Mouse (Mus musculus): ENCODE measurements around the gene Klra1. TPM values are rescaled to one million over a fixed set of nuclear protein-coding genes. Genes with fewer than 3 reads are reported as not detected.
"Not testable (repeated sequence)": the region's sequence is repeated elsewhere in the genome, so short reads cannot be mapped to it uniquely, and the experiment has no call there.

Gene Klra1
- polyA plus RNA-seq (2014; fragmentation: Nextera tagmentation; extraction: Ambion mirVana) = not detected in 2 replicates

- no peaks in the 10 kb centered on the region for H3K36me3 ChIP-seq (ENCODE audit: control insufficient read depth, insufficient read depth, low read length)
- WGBS (ENCODE audit: insufficient replicate concordance) = 72% methylated on average over 2 of the region's 2 CpGs
- no peak within 1 kb of the TSS for H3K4me2 ChIP-seq
- no peak for ATAC-seq (replicated peaks; ENCODE audit: insufficient number of reproducible peaks, low FRiP score, low TSS enrichment)
- no peak within 1 kb of the TSS for H3K9ac ChIP-seq (ENCODE audit: low read depth, low read length)
- H3K9me3 ChIP-seq (replicated peaks; ENCODE audit: control insufficient read depth, low read length) = no peaks in the 10 kb centered on the region
- H3K4me3 ChIP-seq (ENCODE audit: low read depth, low read length) = no peak within 1 kb of the TSS
- no peaks in the 10 kb centered on the region for H3K27me3 ChIP-seq (ENCODE audit: control insufficient read depth, insufficient read depth, low read length)
- no peak within 1 kb of the TSS for H3K27ac ChIP-seq (ENCODE audit: low read depth, low read length)
- H3K4me1 ChIP-seq (ENCODE audit: control insufficient read depth, insufficient read depth, low read length) = no peaks in the 10 kb centered on the region
Measured at GRCm38 (mm10) chr6:130386750-130387149, at the start of gene Klra1. Gene Klra1 (minus strand): TSS chr6:130386874.

GRCm38 (mm10) chr6:130429511-130429910 lies 42.8 kb upstream of the Klra1 start:
- 80% methylated on average over 4 of the region's 4 CpGs for WGBS (ENCODE audit: insufficient replicate concordance)
- Histone ChIP-seq H3K9me3 (replicated peaks; ENCODE audit: control insufficient read depth, low read length) (peaks cover 5% of the 10 kb centered on the region; the same call in 1 of the 2 replicates), H3K4me3 (ENCODE audit: low read depth, low read length) (no peak overlapping the region), H3K9ac (ENCODE audit: low read depth, low read length) (no peak overlapping the region), H3K36me3 (ENCODE audit: control insufficient read depth, insufficient read depth, low read length) (no peaks in the 10 kb centered on the region), H3K27me3 (ENCODE audit: control insufficient read depth, insufficient read depth, low read length) (no peaks in the 10 kb centered on the region), H3K4me1 (ENCODE audit: control insufficient read depth, insufficient read depth, low read length) (no peaks in the 10 kb centered on the region), H3K4me2 (no peak overlapping the region), H3K27ac (ENCODE audit: low read depth, low read length) (no peak overlapping the region)
- ATAC-seq (replicated peaks; ENCODE audit: insufficient number of reproducible peaks, low FRiP score, low TSS enrichment) = no peak

GRCm38 (mm10) chr6:130419158-130419557 lies 32.5 kb upstream of the Klra1 start:
- H3K27me3 ChIP-seq (ENCODE audit: control insufficient read depth, insufficient read depth, low read length) = no peaks in the 10 kb centered on the region
- no peak overlapping the region for H3K27ac ChIP-seq (ENCODE audit: low read depth, low read length)
- 85% methylated on average over 2 of the region's 2 CpGs for WGBS (ENCODE audit: insufficient replicate concordance)
- no peak overlapping the region for H3K4me2 ChIP-seq
- no peaks in the 10 kb centered on the region for H3K36me3 ChIP-seq (ENCODE audit: control insufficient read depth, insufficient read depth, low read length)
- no peaks in the 10 kb centered on the region for H3K4me1 ChIP-seq (ENCODE audit: control insufficient read depth, insufficient read depth, low read length)
- no peak overlapping the region for H3K9ac ChIP-seq (ENCODE audit: low read depth, low read length)
- no peak for ATAC-seq (replicated peaks; ENCODE audit: insufficient number of reproducible peaks, low FRiP score, low TSS enrichment)
- H3K4me3 ChIP-seq (ENCODE audit: low read depth, low read length) = no peak overlapping the region
- peaks cover 13% of the 10 kb centered on the region for H3K9me3 ChIP-seq (replicated peaks; ENCODE audit: control insufficient read depth, low read length)

GRCm38 (mm10) chr6:130404882-130405281 lies 18.2 kb upstream of the Klra1 start:
- no peaks in the 10 kb centered on the region for H3K4me1 ChIP-seq (ENCODE audit: control insufficient read depth, insufficient read depth, low read length)
- H3K4me2 ChIP-seq = no peak overlapping the region
- no peak for ATAC-seq (replicated peaks; ENCODE audit: insufficient number of reproducible peaks, low FRiP score, low TSS enrichment)
- 71% methylated on average over 1 of the region's 1 CpGs for WGBS (ENCODE audit: insufficient replicate concordance)
- no peak overlapping the region for H3K9ac ChIP-seq (ENCODE audit: low read depth, low read length)
- no peaks in the 10 kb centered on the region for H3K27me3 ChIP-seq (ENCODE audit: control insufficient read depth, insufficient read depth, low read length)
- no peaks in the 10 kb centered on the region for H3K36me3 ChIP-seq (ENCODE audit: control insufficient read depth, insufficient read depth, low read length)
- H3K4me3 ChIP-seq (ENCODE audit: low read depth, low read length) = no peak overlapping the region
- peaks cover under 1% of the 10 kb centered on the region; the same call in 1 of the 2 replicates for H3K9me3 ChIP-seq (replicated peaks; ENCODE audit: control insufficient read depth, low read length)
- no peak overlapping the region for H3K27ac ChIP-seq (ENCODE audit: low read depth, low read length)

GRCm38 (mm10) chr6:130385803-130386202 lies 871 bp downstream of the Klra1 start:
- Histone ChIP-seq H3K4me3 (ENCODE audit: low read depth, low read length) (no peak overlapping the region), H3K27me3 (ENCODE audit: control insufficient read depth, insufficient read depth, low read length) (no peaks in the 10 kb centered on the region), H3K9me3 (replicated peaks; ENCODE audit: control insufficient read depth, low read length) (no peaks in the 10 kb centered on the region), H3K36me3 (ENCODE audit: control insufficient read depth, insufficient read depth, low read length) (no peaks in the 10 kb centered on the region), H3K9ac (ENCODE audit: low read depth, low read length) (no peak overlapping the region), H3K4me2 (no peak overlapping the region), H3K4me1 (ENCODE audit: control insufficient read depth, insufficient read depth, low read length) (no peaks in the 10 kb centered on the region), H3K27ac (ENCODE audit: low read depth, low read length) (no peak overlapping the region)
- 45% methylated on average over 1 of the region's 1 CpGs for WGBS (ENCODE audit: insufficient replicate concordance)
- no peak for ATAC-seq (replicated peaks; ENCODE audit: insufficient number of reproducible peaks, low FRiP score, low TSS enrichment)

- no peaks in the 10 kb centered on the region for H3K9me3 ChIP-seq (replicated peaks; ENCODE audit: control insufficient read depth, low read length)
- H3K27me3 ChIP-seq (ENCODE audit: control insufficient read depth, insufficient read depth, low read length) = no peaks in the 10 kb centered on the region
- no peak overlapping the region for H3K4me2 ChIP-seq
- no peak for ATAC-seq (replicated peaks; ENCODE audit: insufficient number of reproducible peaks, low FRiP score, low TSS enrichment)
- no peak overlapping the region for H3K9ac ChIP-seq (ENCODE audit: low read depth, low read length)
- H3K4me3 ChIP-seq (ENCODE audit: low read depth, low read length) = no peak overlapping the region
- H3K4me1 ChIP-seq (ENCODE audit: control insufficient read depth, insufficient read depth, low read length) = no peaks in the 10 kb centered on the region
- 68% methylated on average over 4 of the region's 4 CpGs for WGBS (ENCODE audit: insufficient replicate concordance)
- no peak overlapping the region for H3K27ac ChIP-seq (ENCODE audit: low read depth, low read length)
- no peaks in the 10 kb centered on the region for H3K36me3 ChIP-seq (ENCODE audit: control insufficient read depth, insufficient read depth, low read length)
Measured at GRCm38 (mm10) chr6:130382375-130382774, 4.3 kb downstream of the Klra1 start.

GRCm38 (mm10) chr6:130345381-130345780 lies 41.3 kb downstream of the Klra1 start:
- not testable (repeated sequence) for ATAC-seq (replicated peaks; ENCODE audit: insufficient number of reproducible peaks, low FRiP score, low TSS enrichment); H3K9ac ChIP-seq (ENCODE audit: low read depth, low read length); H3K4me1 ChIP-seq (ENCODE audit: control insufficient read depth, insufficient read depth, low read length); H3K4me2 ChIP-seq; H3K27me3 ChIP-seq (ENCODE audit: control insufficient read depth, insufficient read depth, low read length); H3K4me3 ChIP-seq (ENCODE audit: low read depth, low read length); H3K27ac ChIP-seq (ENCODE audit: low read depth, low read length); H3K9me3 ChIP-seq (replicated peaks; ENCODE audit: control insufficient read depth, low read length); H3K36me3 ChIP-seq (ENCODE audit: control insufficient read depth, insufficient read depth, low read length)
- WGBS (ENCODE audit: insufficient replicate concordance) = 45% methylated on average over 1 of the region's 1 CpGs

- not testable (repeated sequence) for H3K27me3 ChIP-seq (ENCODE audit: control insufficient read depth, insufficient read depth, low read length); H3K9ac ChIP-seq (ENCODE audit: low read depth, low read length); H3K27ac ChIP-seq (ENCODE audit: low read depth, low read length); H3K36me3 ChIP-seq (ENCODE audit: control insufficient read depth, insufficient read depth, low read length); H3K9me3 ChIP-seq (replicated peaks; ENCODE audit: control insufficient read depth, low read length); H3K4me3 ChIP-seq (ENCODE audit: low read depth, low read length); ATAC-seq (replicated peaks; ENCODE audit: insufficient number of reproducible peaks, low FRiP score, low TSS enrichment); H3K4me2 ChIP-seq; H3K4me1 ChIP-seq (ENCODE audit: control insufficient read depth, insufficient read depth, low read length)
- 58% methylated on average over 2 of the region's 2 CpGs for WGBS (ENCODE audit: insufficient replicate concordance)
Measured at GRCm38 (mm10) chr6:130341973-130342372, 44.7 kb downstream of the Klra1 start.

GRCm38 (mm10) chr6:130337411-130337810 lies 49.3 kb downstream of the Klra1 start, which contains the start of gene Klra3:
Gene Klra3 (minus strand): TSS chr6:130337574.
- H3K27ac ChIP-seq (ENCODE audit: low read depth, low read length) = no peak within 1 kb of the TSS
- H3K4me3 ChIP-seq (ENCODE audit: low read depth, low read length) = no peak within 1 kb of the TSS
- no peaks in the 10 kb centered on the region for H3K9me3 ChIP-seq (replicated peaks; ENCODE audit: control insufficient read depth, low read length)
- no peak within 1 kb of the TSS for H3K9ac ChIP-seq (ENCODE audit: low read depth, low read length)
- no peaks in the 10 kb centered on the region for H3K36me3 ChIP-seq (ENCODE audit: control insufficient read depth, insufficient read depth, low read length)
- no peaks in the 10 kb centered on the region for H3K4me1 ChIP-seq (ENCODE audit: control insufficient read depth, insufficient read depth, low read length)
- ATAC-seq (replicated peaks; ENCODE audit: insufficient number of reproducible peaks, low FRiP score, low TSS enrichment) = no peak
- H3K4me2 ChIP-seq = no peak within 1 kb of the TSS
- WGBS (ENCODE audit: insufficient replicate concordance) = 80% methylated on average over 8 of the region's 8 CpGs
- H3K27me3 ChIP-seq (ENCODE audit: control insufficient read depth, insufficient read depth, low read length) = no peaks in the 10 kb centered on the region
